Mouse (Mus musculus) heart, embryonic 11.5 days (tissue): ENCODE measurements at regions not wholly inside any gene's neighbourhood (a gene's known extent, or its start where the extent isn't known, plus 50 kb on each side); places are given as distances from the start of the nearest gene placed in this dataset.

Source experiments
- ATAC-seq: fragments of 200-750 bp; cut with Nextera tagmentation; replicated peaks from 2 replicates; pipeline ENCODE4 v1.8.0; 2017; ENCODE audit warnings: moderate library complexity; ENCODE audit not compliant: insufficient number of reproducible peaks, low FRiP score, low TSS enrichment
- H3K27ac ChIP-seq: fragments of 300-500 bp; sonication (generic); 2 replicates; pipeline ENCODE4 v1.5.1; 2014; ENCODE audit warnings: mild to moderate bottlenecking, low read depth, low read length
- H3K27me3 ChIP-seq: fragments of 300-500 bp; sonication (generic); 2 replicates; pipeline ENCODE4 v1.6.1; 2014; ENCODE audit warnings: mild to moderate bottlenecking, low read length, mixed read lengths; ENCODE audit not compliant: control insufficient read depth, insufficient read depth
- H3K36me3 ChIP-seq: fragments of 300-500 bp; sonication (generic); 2 replicates; pipeline ENCODE4 v1.6.1; 2014; ENCODE audit warnings: mild to moderate bottlenecking, low read length, moderate library complexity, mixed read lengths; ENCODE audit not compliant: control insufficient read depth, insufficient read depth
- H3K4me1 ChIP-seq: fragments of 300-500 bp; sonication (generic); 2 replicates; pipeline ENCODE4 v1.6.1; 2014; ENCODE audit warnings: low read length; ENCODE audit not compliant: control insufficient read depth, insufficient read depth
- H3K4me2 ChIP-seq: fragments of 300-500 bp; sonication (generic); 2 replicates; pipeline ENCODE4 v1.6.1; 2014; ENCODE audit warnings: mild to moderate bottlenecking, moderate library complexity
- H3K4me3 ChIP-seq: fragments of 300-500 bp; sonication (generic); 2 replicates; pipeline ENCODE4 v1.5.1; 2014; ENCODE audit warnings: low read depth, low read length
- H3K9ac ChIP-seq: fragments of 300-500 bp; sonication (generic); 2 replicates; pipeline ENCODE4 v1.6.1; 2014; ENCODE audit warnings: mild to moderate bottlenecking, low read depth, low read length, moderate library complexity
- H3K9me3 ChIP-seq: fragments of 300-500 bp; sonication (generic); replicated peaks from 2 replicates; pipeline ENCODE4 v1.6.1; 2016; ENCODE audit warnings: low read length; ENCODE audit not compliant: control insufficient read depth
- whole genome bisulfite sequencing: fragments of 180-500 bp; shearing (Covaris S2); extraction: QIAGEN DNeasy Blood & Tissue Kit; methylation state at CpG from one replicate; pipeline ENCODE4 v1.1.7; 2014; ENCODE audit not compliant: insufficient replicate concordance; 5-methylcytosine and 5-hydroxymethylcytosine counted together

DNA sequence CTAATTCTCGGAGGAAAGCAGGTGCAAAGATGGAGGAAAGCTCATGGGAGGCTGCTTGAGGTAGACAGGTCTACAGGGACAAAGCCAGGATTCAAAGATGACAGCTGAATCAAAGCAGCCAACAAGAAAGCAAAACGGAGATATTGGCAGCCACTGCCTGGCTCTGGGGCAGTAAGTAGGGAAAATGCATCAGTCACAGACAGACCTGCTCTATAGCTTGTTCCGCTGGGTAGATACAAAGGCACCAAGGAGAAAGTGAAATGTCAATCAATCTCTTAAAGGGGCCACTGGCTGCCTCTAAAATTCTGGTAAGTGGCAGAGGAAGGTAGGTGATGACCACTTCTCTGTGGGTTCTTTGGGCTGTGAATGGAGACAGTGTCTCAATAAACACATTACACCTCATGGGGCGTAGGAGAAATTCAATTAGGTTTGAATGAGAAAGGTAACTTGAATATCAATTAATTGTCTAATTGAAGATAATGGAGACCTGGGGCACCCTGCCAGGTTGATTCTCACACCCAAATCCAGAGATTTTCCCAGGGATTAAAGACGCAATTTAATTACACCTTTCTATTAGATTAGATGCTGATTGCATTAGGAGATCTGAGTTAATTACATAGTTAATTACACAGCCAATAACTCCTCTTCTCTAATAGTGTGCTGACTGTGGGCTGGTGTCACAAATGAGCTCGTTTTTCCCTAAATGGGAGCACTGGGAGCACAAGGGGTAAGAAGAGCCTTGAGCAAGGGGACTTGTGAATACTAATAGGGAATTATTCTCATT, 555.1 kb downstream of the Gm9195 start:
- H3K9me3 ChIP-seq: no peaks in the 10 kb centered on the region
- no peaks in the 10 kb centered on the region for H3K27me3 ChIP-seq
- H3K4me3 ChIP-seq: no peak overlapping the region
- 57% methylated on average over 6 of the region's 6 CpGs for WGBS
- no peak for ATAC-seq
- H3K4me2 ChIP-seq: no peak overlapping the region
- no peak overlapping the region for H3K27ac ChIP-seq
- H3K4me1 ChIP-seq: no peaks in the 10 kb centered on the region
- H3K9ac ChIP-seq: no peak overlapping the region
- H3K36me3 ChIP-seq: no peaks in the 10 kb centered on the region

DNA sequence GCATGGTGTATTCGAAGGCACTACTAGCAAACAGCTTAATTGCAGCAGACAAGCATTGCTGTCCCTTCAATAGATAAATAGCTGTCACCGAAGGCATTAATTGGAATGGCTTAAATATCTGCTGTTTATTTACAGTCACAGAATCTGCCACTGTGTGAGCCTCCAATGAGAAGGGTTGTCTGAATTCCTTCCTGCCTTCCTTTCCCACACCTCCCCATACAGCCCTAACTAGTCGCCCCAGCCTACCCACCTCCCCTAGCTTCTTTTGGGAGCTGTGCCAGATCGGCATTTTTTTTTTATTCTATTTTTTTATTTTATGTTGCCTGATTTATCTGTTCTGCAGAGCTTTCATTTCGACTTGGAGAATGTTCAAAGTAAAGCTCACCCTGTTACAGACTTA, 575.7 kb downstream of the Gm9195 start:
- 62% methylated on average over 5 of the region's 5 CpGs for WGBS
- H3K4me2 ChIP-seq: no peak overlapping the region
- H3K27ac ChIP-seq: no peak overlapping the region
- H3K9me3 ChIP-seq: no peaks in the 10 kb centered on the region
- H3K27me3 ChIP-seq: no peaks in the 10 kb centered on the region
- H3K9ac ChIP-seq: no peak overlapping the region
- no peaks in the 10 kb centered on the region for H3K4me1 ChIP-seq
- no peaks in the 10 kb centered on the region for H3K36me3 ChIP-seq
- H3K4me3 ChIP-seq: no peak overlapping the region
- ATAC-seq: no peak

- Histone ChIP-seq H3K27ac (no peak overlapping the region), H3K36me3 (no peaks in the 10 kb centered on the region), H3K4me2 (no peak overlapping the region), H3K27me3 (no peaks in the 10 kb centered on the region), H3K4me1 (no peaks in the 10 kb centered on the region), H3K9me3 (no peaks in the 10 kb centered on the region), H3K4me3 (no peak overlapping the region), H3K9ac (no peak overlapping the region)
- no peak for ATAC-seq
- WGBS: 77% methylated on average over 2 of the region's 2 CpGs
These were observed 580.7 kb downstream of the Gm9195 start for GRCm38 (mm10) chr14:71910936-71911335.

DNA sequence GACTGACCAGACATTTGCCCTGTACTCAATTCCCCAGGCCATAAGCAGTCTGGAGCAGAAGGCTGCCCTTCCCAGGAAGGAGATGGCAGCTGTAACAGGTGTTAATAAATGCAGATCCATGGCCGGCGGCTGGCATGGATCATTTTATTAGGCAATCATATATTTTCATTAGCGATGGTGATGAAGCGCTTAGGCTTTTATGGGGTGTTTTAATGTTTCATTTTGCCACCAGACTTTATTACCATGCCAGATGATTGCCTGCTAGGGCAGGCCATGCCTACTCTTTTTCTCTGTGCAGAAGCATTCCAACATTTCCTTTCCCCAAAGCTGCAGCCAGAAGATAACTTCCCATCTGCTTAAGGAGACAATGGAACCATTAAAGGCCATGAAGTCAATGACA, 596.2 kb downstream of the Gm9195 start:
- no peak overlapping the region for H3K27ac ChIP-seq
- H3K9me3 ChIP-seq: no peaks in the 10 kb centered on the region
- ATAC-seq: no peak
- H3K4me3 ChIP-seq: no peak overlapping the region
- H3K4me2 ChIP-seq: no peak overlapping the region
- H3K9ac ChIP-seq: no peak overlapping the region
- no peaks in the 10 kb centered on the region for H3K36me3 ChIP-seq
- H3K27me3 ChIP-seq: no peaks in the 10 kb centered on the region
- WGBS: 86% methylated on average over 4 of the region's 4 CpGs
- no peaks in the 10 kb centered on the region for H3K4me1 ChIP-seq

GRCm38 (mm10) chr14:71894811-71895210, 596.8 kb downstream of the Gm9195 start:
- no peaks in the 10 kb centered on the region for H3K27me3 ChIP-seq
- H3K27ac ChIP-seq: no peak overlapping the region
- no peak for ATAC-seq
- no peak overlapping the region for H3K9ac ChIP-seq
- H3K9me3 ChIP-seq: no peaks in the 10 kb centered on the region
- no peaks in the 10 kb centered on the region for H3K4me1 ChIP-seq
- 71% methylated on average over 4 of the region's 4 CpGs for WGBS
- no peaks in the 10 kb centered on the region for H3K36me3 ChIP-seq
- H3K4me2 ChIP-seq: no peak overlapping the region
- no peak overlapping the region for H3K4me3 ChIP-seq

- ATAC-seq: no peak
- Histone ChIP-seq H3K36me3 (no peaks in the 10 kb centered on the region), H3K27me3 (no peaks in the 10 kb centered on the region), H3K4me3 (no peak overlapping the region), H3K27ac (no peak overlapping the region), H3K9me3 (no peaks in the 10 kb centered on the region), H3K9ac (no peak overlapping the region), H3K4me1 (no peaks in the 10 kb centered on the region), H3K4me2 (no peak overlapping the region)
- whole genome bisulfite sequencing: 63% methylated on average over 1 of the region's 1 CpGs
These were observed 598.3 kb downstream of the Gm9195 start for GRCm38 (mm10) chr14:71893361-71893760.

DNA sequence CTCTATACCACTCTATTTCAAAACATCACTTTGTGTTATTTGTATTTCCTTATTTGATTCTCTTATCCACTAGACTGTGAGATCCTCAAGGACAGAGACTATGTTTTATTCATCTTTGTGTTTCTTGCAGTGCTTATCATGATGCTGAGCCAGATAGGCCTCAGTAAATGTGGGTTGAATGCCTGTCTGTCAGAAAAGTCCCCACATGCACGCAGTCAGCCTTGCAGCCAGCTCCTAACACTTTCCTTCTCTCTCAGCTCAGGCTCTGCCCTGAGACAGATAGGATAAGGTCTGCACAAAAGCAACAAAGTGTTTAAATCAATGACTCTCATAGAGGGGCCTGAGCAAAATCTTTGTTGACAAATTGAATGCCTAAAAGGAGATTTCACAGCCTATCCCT, 600.0 kb downstream of the Gm9195 start:
- WGBS: 70% methylated on average over 1 of the region's 1 CpGs
- Histone ChIP-seq H3K9ac (no peak overlapping the region), H3K27me3 (no peaks in the 10 kb centered on the region), H3K4me3 (no peak overlapping the region), H3K36me3 (no peaks in the 10 kb centered on the region), H3K27ac (no peak overlapping the region), H3K4me1 (no peaks in the 10 kb centered on the region), H3K9me3 (no peaks in the 10 kb centered on the region), H3K4me2 (no peak overlapping the region)
- no peak for ATAC-seq

GRCm38 (mm10) chr14:71882871-71883270, 608.8 kb downstream of the Gm9195 start:
- no peaks in the 10 kb centered on the region for H3K27me3 ChIP-seq

DNA sequence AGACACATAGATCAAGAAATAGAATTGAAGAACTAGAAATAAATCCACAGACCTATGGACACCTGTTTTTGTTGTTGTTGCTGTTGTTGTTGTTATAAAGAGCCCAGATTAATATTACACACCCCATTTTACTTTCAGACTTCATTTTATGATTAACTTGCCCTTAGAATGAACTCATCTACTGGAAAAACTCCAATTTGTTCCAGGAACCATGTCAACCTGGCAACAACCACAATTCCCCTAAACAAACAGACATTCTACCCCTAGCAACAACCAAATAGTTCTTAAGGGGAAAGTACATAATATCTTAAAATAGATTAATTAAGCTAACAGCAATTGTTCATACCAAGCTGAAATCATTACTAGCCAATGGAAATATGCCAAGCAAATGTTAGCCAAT, 646.1 kb downstream of the Gm9195 start:
- Histone ChIP-seq H3K36me3 (no peaks in the 10 kb centered on the region), H3K4me3 (no peak overlapping the region), H3K27me3 (no peaks in the 10 kb centered on the region), H3K4me1 (no peaks in the 10 kb centered on the region), H3K27ac (no peak overlapping the region), H3K4me2 (no peak overlapping the region), H3K9ac (no peak overlapping the region), H3K9me3 (no peaks in the 10 kb centered on the region)
- no peak for ATAC-seq

More at GRCm38 (mm10) chr14:71882871-71883270, 608.8 kb downstream of the Gm9195 start:
- H3K4me3 ChIP-seq: no peak overlapping the region
- no peaks in the 10 kb centered on the region for H3K4me1 ChIP-seq
- no peak for ATAC-seq
- H3K4me2 ChIP-seq: no peak overlapping the region
- H3K9me3 ChIP-seq: no peaks in the 10 kb centered on the region
- WGBS: 80% methylated on average over 2 of the region's 2 CpGs
- H3K36me3 ChIP-seq: no peaks in the 10 kb centered on the region
- H3K9ac ChIP-seq: no peak overlapping the region
- no peak overlapping the region for H3K27ac ChIP-seq
